Mouse (Mus musculus) kidney, postnatal 25 days (tissue): Measurements from ENCODE around the gene Tmem121.
"Not testable (repeated sequence)": the region's sequence is repeated elsewhere in the genome, so short reads cannot be mapped to it uniquely, and the experiment has no call there.

Source experiments
- DNase-seq, 2 experiments: peaks; one replicate each; pipeline ENCODE4 v3.0.0; 2021; ENCODE audit warnings: mixed read lengths in 2 of 2

Gene Tmem121

DNA sequence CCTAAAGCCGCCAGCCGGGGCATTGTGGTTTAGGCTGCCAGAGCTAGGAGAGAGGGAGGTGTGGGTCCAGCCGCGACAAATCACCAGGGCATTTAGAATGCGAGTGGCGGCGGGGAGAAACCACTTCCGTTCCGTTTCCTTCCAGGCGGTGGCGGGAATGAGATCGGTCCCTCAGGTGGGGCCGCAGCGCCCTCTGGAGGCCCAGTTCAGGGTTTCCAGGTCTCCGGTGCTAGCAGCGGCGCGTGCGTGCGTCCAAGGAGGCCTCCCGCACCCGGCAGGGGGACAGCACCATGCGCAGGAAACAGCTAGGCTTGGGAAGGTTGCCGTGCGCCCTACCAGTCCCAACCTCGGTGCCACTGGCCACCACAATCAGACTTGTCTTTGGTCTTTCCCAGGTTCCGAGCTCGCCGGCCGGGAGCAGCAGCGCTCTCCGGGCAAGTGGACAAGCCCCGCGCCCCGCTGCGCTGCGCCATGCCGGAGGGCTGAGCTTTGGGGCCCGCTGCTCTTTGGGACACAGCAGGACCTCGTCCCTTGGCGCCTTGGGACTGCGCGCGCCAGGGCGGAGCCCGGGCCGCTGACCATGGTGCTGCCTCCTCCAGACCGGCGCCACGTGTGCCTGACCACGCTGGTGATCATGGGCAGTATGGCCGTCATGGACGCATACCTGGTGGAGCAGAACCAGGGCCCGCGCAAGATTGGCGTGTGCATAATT lies 2.0 kb downstream of the Tmem121 start:
- peak; percentile 71 to 73 for DNase-seq

GRCm38 (mm10) chr12:113188349-113189055 lies 2.8 kb downstream of the Tmem121 start:
- DNase-seq = peak in 1 of 2 experiments; percentile 30

GRCm38 (mm10) chr12:113193423-113193822 lies 7.7 kb downstream of the Tmem121 start:
- no peak for DNase-seq

- not testable (repeated sequence) for DNase-seq
Observed at GRCm38 (mm10) chr12:113199132-113199531, 13.4 kb downstream of the Tmem121 start.

DNA sequence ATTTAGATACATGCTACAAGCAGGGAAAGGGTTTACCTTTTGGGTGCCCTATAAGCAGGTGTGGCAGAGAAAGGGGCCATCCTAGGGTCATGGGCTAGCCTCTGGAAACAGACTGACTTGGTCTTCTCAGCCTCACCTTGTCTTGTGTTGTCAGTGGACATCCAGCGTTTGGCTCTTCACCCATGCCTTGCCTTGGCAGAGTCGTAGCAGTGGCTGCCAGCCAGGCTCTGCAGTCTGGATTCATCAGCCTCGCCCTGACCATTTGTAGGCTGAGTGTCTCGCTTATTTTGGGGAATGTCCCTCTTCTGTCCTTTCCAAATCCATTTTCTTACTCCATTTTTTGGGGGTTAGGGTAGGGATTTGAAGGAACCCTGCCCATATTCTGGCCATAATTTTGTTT lies 15.6 kb downstream of the Tmem121 start:
- DNase-seq = no peak

DNA sequence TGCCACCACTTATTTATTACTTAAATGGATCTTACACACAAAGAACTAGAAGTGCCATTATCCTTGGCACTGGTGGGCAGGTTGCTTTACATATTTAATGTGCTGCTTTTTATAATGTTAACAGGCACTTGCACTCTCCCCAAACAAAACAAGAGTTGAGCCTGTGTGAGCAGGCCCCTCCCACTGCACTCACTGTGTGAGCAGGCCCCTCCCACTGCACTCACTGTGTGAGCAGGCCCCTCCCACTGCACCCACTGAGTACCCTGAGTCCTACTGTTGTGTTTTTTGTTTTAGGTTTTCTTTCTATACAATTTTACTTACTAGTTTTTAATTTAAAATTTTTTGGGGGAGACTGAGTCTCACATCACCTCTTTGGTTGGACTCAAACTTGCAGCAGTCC lies 16.3 kb downstream of the Tmem121 start:
- DNase-seq = no peak

DNA sequence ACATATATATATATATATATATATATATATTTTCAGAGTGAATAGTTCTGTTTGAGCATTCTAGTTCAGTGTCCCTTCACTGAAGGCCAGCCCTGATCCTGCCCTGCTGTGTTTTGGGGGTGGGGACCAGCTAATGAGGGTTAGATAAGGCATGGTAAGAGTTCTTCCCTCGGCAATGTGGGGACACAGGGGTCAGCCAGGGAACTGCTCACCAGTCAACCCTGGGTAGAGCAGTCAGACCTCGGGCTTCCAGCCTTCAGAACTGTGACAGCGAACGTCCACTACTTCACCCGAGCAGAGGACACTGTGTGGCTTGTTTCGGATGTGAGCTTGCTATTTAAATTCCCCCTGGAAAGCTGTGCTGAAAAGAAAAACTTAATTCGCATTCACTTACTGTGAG lies 17.8 kb downstream of the Tmem121 start:
- DNase-seq = no peak

- DNase-seq = no peak
Observed at GRCm38 (mm10) chr12:113205251-113205942, 19.7 kb downstream of the Tmem121 start.

DNA sequence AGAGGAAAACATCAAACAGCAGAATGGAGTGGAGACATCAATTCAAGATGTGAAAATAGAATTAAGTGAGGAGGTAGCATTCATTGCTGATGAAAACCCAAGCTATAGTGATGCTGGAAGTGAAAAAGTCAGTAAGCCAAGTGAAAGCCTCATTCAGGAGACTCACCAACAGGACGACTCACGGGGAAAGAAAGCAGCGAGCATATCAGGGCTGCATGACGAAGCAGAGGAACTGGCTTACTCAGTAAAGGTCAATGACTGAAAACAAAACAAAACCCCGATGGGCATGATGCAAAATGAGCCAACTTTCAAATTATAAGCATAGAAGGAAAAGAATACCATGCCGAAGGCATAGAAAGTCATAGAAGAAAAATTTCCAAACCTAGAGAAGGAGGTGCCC lies 22.0 kb downstream of the Tmem121 start:
- DNase-seq = no peak

GRCm38 (mm10) chr12:113210586-113211378 lies 25.1 kb downstream of the Tmem121 start:
- DNase-seq = no peak

DNA sequence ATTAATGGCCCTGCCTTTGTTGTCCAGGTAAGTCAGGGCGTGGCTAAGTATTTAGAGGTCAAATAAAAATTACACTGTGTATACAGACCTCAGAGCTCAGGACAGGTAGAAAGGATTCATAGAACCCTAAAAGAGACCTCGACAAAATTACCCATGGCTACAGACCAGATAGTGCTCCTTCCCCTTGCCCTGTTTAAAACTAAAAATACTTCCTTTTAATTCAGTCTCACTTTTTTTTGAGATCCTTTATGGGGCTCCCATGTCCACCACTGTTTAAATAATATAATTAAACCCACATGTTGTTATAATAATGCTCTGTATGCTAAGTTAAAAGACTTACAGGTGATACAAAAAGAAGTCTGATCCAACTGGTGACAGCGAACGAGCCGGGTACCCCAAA lies 26.0 kb downstream of the Tmem121 start:
- no peak for DNase-seq

- DNase-seq = no peak
Observed at GRCm38 (mm10) chr12:113212326-113212924, 26.7 kb downstream of the Tmem121 start.

DNA sequence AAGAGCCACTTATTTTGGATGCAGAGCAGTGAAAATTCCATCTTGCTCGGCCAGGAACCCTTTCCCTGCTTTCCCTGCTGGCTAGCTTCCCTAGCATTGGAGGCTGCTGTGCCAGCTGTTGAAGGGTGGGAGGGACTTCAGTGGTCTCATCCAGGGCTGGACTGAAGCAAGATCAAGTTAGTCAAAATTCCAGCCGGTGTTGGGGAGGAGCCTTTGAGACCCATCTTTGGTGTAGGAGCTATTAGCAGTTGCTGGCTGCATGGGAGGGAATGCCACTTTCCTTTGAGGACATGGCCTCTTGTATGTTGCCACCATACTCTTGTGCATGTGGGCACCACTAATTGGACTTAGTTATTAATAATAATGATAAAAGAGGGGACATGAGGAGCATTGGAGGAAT lies 27.5 kb downstream of the Tmem121 start:
- no peak for DNase-seq

GRCm38 (mm10) chr12:113214072-113214808 lies 28.5 kb downstream of the Tmem121 start:
- DNase-seq = no peak

GRCm38 (mm10) chr12:113214972-113215666 lies 29.4 kb downstream of the Tmem121 start:
- no peak for DNase-seq

- peak; percentile 70 to 71 for DNase-seq
Observed at GRCm38 (mm10) chr12:113215667-113216346, 30.1 kb downstream of the Tmem121 start.

DNA sequence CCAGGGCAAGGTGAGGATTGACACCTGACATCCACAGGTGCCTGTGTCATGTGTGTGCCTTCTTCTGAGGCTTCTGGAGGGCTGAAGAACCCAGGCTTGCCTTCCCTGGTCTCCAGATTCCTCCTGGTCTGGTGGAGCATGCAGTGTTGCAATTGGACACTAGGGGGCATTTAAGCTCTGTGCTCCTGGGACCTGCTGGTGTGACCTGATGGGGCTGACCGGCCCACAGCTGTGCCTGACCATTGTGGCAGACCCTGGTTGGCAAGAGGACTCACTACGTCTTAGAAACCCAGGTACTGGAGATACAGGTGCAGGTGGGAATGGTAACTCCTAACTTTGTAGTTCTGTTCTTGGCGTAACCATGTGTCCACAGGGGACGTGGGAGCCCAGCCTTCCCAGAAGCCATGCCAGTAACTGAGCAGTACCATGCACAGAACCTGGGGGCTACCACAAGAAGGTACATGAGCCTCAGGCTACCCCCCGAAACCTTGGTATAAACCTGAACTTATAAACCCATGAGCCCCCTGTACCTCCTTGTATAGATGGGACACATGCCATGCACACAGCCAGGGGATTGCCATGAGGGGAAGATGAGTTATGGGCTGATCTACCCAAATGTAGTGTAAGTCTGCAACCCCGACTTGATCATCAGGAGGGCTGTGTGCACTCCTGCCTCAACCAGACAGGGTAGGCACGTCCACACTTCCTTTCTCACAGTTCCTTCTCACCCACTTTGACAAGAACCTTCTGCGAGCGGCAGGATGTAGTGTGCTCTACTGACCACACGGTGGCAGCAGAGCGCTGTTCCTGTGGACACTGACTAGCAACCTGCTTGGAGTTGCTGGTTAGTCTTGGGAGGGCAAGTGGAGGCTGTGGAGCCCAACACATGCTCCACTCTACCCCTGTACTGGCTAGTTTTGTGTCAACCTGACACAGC lies 31.8 kb downstream of the Tmem121 start:
- DNase-seq = peak; percentile 68 to 71

- DNase-seq = peak; percentile 49 to 57
Observed at GRCm38 (mm10) chr12:113219867-113220266, 34.1 kb downstream of the Tmem121 start.

DNA sequence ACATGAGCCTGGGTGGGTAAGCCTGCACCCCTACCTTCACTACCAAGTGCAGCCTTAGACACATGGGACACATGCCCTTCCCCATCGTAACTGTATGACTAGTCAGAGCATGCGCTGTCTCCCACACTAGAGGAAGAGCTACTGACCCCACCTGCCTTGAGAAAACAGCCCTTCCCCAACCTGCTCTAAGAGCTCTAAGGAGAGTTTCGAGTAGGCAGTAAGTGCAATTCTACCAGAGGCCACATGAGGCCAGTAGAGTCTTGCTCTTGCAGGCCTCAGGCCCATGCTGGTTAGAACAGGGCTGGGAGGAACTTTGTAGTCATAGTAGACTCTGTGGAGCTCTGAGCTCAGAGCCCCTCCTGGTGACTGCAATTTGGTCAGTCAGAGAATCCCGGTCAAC lies 34.7 kb downstream of the Tmem121 start:
- DNase-seq = peak; percentile 79
